Mouse (Mus musculus): ENCODE data around the gene Fbln2. TPM values are rescaled to one million over a fixed set of nuclear protein-coding genes. Genes with fewer than 3 reads are reported as not detected.

Fbln2 gene
- polyA plus RNA-seq, 1 experiment from 2014 or later, result 8.5 TPM

DNA sequence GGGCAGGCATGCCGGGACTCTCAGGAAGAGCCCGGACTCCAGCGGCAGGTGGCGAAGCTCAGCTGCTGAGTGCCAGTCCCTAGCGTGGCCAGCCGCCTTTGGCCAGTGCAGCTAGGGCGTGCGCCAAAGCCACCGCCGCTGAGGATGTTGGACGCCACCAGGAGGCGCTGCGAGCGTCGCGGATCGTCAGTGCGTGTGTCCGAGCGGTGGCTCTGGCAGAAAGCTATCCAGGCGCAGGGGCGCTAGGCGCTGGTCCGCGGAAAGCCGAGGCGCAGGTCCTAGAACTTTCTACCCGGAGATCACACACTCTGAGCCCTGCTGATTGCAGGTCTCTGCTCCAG lies 73.2 kb downstream of the Fbln2 start:
- peaks cover 47% of the 10 kb centered on the region for H3K4me1 ChIP-seq
- H3K4me3 ChIP-seq, result peak overlapping the region; percentile 36
- peaks cover 6% of the 10 kb centered on the region; the same call in 1 of the 2 replicates for H3K27me3 ChIP-seq
- H3K4me2 ChIP-seq, result peak overlapping the region; percentile 76
- no peaks in the 10 kb centered on the region for H3K36me3 ChIP-seq (ENCODE audit: poor library complexity, severe bottlenecking)
- ATAC-seq, result peak; percentile 52
- WGBS, result under 1% methylated on average over 28 of the region's 28 CpGs
- peak overlapping the region; percentile 65 for H3K9ac ChIP-seq
- peak overlapping the region; percentile 85 for H3K27ac ChIP-seq
- H3K9me3 ChIP-seq (replicated peaks), result no peaks in the 10 kb centered on the region

DNA sequence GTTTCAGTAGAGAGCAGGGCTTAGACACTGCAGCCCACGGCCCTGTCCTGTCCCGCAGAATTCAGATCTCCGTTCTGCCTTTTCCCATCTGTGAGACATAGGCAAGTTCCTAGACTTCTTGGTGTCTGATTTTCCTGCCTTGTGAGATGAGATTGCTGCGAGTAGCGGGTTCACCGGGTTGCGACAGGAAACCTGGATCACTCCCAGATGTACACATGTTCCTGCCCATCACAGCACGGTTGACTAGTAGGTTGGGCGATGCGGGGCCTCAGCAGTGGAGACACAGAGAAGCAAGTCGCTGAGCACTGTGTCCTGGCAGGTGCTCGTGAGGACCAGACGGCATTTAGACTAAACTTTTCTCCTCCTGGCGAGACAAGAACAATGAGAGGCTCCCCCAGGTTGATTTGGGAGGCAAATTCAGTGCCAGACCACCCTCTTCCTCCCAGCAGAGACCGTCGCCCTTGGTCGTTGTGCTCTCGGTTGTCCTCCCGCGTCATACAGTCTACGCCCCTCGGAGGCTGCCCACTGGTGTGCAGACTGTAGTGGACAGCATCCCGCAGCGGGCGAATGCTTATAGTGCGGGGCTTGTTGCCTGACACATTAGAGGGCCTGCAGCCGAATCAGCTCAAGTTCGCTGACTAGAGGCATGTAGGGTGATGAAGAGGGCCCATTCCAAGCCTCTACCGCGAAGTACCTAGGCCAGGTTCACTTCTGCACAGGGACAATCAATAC lies 73.7 kb downstream of the Fbln2 start:
- H3K9ac ChIP-seq, result peak overlapping the region; percentile 65
- H3K27ac ChIP-seq, result no peak overlapping the region; the same call in 1 of the 2 replicates
- peak; percentile 10; the same call in 1 of the 2 replicates for ATAC-seq
- H3K4me1 ChIP-seq, result peaks cover 47% of the 10 kb centered on the region
- peaks cover 6% of the 10 kb centered on the region; the same call in 1 of the 2 replicates for H3K27me3 ChIP-seq
- H3K9me3 ChIP-seq (replicated peaks), result no peaks in the 10 kb centered on the region
- peak overlapping the region; percentile 76 for H3K4me2 ChIP-seq
- peak overlapping the region; percentile 36 for H3K4me3 ChIP-seq
- H3K36me3 ChIP-seq (ENCODE audit: poor library complexity, severe bottlenecking), result no peaks in the 10 kb centered on the region
- 30% methylated on average over 30 of the region's 30 CpGs for WGBS

DNA sequence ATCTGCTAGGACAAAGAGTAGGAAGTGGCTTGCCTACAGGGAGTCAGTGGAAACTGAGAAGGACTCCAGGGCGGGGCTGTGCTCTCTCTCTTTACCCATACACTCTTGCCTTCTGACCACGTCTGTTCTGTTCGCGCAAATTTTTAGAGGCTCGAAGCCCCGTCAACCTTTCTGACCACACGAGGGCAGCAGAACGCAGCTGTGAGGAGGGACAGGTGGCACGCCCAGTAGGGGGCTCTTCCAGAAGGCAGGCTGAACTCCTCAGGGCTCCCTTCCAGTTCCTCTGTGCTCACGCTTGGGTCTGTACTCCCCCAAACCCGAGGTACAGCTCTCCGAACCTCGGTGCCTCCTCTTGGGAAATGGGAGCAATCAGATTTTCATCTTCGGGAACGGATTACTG lies 74.4 kb downstream of the Fbln2 start:
- H3K9ac ChIP-seq, result 0 out of 2 replicates have a peak overlapping the region, but pooled peaks have one; percentile 65
- ATAC-seq, result peak; percentile 44
- no peaks in the 10 kb centered on the region for H3K36me3 ChIP-seq (ENCODE audit: poor library complexity, severe bottlenecking)
- H3K4me3 ChIP-seq, result no peak overlapping the region
- WGBS, result 2% methylated on average over 15 of the region's 15 CpGs
- H3K9me3 ChIP-seq (replicated peaks), result no peaks in the 10 kb centered on the region
- peak overlapping the region; percentile 36 for H3K4me2 ChIP-seq
- H3K27ac ChIP-seq, result peak overlapping the region; percentile 48; the same call in 1 of the 2 replicates
- peaks cover 6% of the 10 kb centered on the region; the same call in 1 of the 2 replicates for H3K27me3 ChIP-seq
- peaks cover 47% of the 10 kb centered on the region for H3K4me1 ChIP-seq

DNA sequence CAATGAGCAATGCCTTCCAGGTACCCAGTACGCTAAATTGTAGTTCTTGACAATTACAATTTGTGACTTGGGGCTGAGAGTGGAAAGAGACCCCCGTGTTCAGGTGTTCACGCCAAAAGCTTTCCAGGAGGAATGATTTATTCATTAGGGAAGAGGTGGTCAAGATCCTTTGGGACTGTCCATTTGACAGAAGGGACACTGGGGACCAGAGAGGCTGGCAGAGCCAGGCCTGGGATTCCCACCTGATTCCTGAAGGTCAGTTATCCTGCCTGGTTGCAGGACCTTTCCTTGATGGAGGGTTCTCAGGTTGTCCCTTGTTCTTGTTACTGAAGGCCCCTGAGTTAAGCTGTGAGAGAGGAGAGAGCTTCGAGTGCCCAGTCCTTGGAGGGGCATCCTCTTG lies 74.9 kb downstream of the Fbln2 start:
- no peak for ATAC-seq
- Histone ChIP-seq H3K36me3 (ENCODE audit: poor library complexity, severe bottlenecking) (no peaks in the 10 kb centered on the region), H3K9me3 (replicated peaks) (no peaks in the 10 kb centered on the region), H3K4me3 (no peak overlapping the region), H3K4me2 (peak overlapping the region; percentile 36; the same call in 1 of the 2 replicates), H3K9ac (0 out of 2 replicates have a peak overlapping the region, but pooled peaks have one; percentile 21), H3K27me3 (peaks cover 6% of the 10 kb centered on the region; the same call in 1 of the 2 replicates), H3K4me1 (peaks cover 47% of the 10 kb centered on the region), H3K27ac (peak overlapping the region; percentile 48)
- 57% methylated on average over 4 of the region's 4 CpGs for WGBS

DNA sequence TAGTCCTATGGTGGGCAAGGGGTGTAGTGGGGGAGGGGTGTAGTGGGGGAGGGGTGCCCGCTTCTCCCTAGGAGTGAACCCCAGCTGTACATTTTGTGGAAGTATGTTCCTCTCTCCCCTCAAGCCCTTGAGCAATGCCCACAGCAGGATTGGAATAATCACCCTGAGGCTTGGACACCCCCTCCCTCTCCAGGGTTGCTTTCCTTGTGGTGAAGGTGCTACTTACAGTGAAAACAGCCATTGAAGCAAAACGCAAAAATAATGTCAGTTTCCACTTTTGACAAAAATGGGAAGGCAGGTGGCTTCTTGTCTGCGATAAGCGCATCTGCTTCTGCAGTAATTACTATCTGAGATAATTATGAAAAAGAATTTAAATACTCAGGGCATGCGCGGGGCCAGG lies 75.4 kb downstream of the Fbln2 start:
- WGBS, result 68% methylated on average over 6 of the region's 6 CpGs
- peak overlapping the region; percentile 48 for H3K27ac ChIP-seq

DNA sequence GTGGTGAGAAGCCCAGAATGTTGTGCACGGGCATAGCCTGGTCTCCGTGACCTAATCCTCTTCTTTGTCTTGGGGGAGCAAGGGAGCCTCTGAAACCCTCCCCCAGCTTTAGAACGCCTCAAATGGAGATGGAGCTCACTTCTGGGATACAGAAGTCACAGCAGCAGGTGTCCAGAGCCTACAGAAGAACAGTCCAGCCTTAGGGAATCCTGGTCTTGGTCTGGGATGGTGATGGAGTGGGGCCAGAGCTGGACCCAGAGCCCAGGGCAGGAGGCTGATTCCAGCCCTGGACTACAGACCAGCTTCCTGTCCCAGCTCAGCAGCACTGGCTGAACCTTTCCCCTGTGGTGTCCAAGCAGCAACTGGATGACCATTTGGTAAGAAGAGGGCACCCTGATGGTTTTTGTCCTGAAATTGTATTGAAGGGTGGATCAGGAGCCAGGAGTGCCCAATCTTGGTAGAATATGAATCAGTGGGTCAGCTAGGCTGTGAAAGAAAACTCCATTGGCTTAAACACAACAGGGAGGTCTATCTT lies 76.1 kb downstream of the Fbln2 start:
- ATAC-seq, result no peak
- H3K4me2 ChIP-seq, result no peak overlapping the region
- H3K4me3 ChIP-seq, result no peak overlapping the region
- no peak overlapping the region for H3K9ac ChIP-seq
- H3K27ac ChIP-seq, result peak overlapping the region; percentile 48
- H3K9me3 ChIP-seq (replicated peaks), result no peaks in the 10 kb centered on the region
- peaks cover 47% of the 10 kb centered on the region for H3K4me1 ChIP-seq
- H3K27me3 ChIP-seq, result peaks cover 6% of the 10 kb centered on the region; the same call in 1 of the 2 replicates
- WGBS, result 56% methylated on average over 3 of the region's 3 CpGs
- H3K36me3 ChIP-seq (ENCODE audit: poor library complexity, severe bottlenecking), result no peaks in the 10 kb centered on the region

More for the DNA sequence above, 75.4 kb downstream of the Fbln2 start:
- Histone ChIP-seq H3K4me1 (peaks cover 47% of the 10 kb centered on the region), H3K4me3 (no peak overlapping the region), H3K4me2 (no peak overlapping the region), H3K27me3 (peaks cover 6% of the 10 kb centered on the region; the same call in 1 of the 2 replicates), H3K9me3 (replicated peaks) (no peaks in the 10 kb centered on the region), H3K9ac (no peak overlapping the region), H3K36me3 (ENCODE audit: poor library complexity, severe bottlenecking) (no peaks in the 10 kb centered on the region)
- no peak for ATAC-seq

DNA sequence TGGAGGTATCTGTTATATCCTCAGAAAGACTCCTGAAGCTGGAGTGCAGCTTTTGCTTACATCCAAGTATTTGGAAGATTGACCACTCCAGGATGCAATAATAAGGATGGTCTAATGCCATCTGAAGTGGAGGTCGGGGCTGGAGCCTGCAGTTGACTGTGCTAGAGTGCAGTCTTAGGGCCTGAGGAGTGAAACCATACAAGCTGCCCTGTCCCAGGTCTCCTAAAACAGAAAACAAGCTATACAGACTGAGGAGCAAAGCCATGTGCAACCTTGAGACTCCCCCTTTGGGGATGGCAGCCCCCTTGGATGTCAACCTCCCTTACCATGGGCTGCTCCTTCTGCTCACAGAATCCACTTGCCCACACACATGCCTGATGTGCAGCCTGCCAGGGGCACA lies 76.7 kb downstream of the Fbln2 start:
- ATAC-seq, result no peak
- no peak overlapping the region for H3K9ac ChIP-seq
- WGBS, result 74% methylated on average over 1 of the region's 1 CpGs
- H3K9me3 ChIP-seq (replicated peaks), result no peaks in the 10 kb centered on the region
- H3K27ac ChIP-seq, result 0 out of 2 replicates have a peak overlapping the region, but pooled peaks have one; percentile 8
- H3K4me1 ChIP-seq, result peaks cover 47% of the 10 kb centered on the region
- H3K36me3 ChIP-seq (ENCODE audit: poor library complexity, severe bottlenecking), result no peaks in the 10 kb centered on the region
- H3K4me3 ChIP-seq, result no peak overlapping the region
- H3K27me3 ChIP-seq, result peaks cover 6% of the 10 kb centered on the region; the same call in 1 of the 2 replicates
- H3K4me2 ChIP-seq, result no peak overlapping the region

DNA sequence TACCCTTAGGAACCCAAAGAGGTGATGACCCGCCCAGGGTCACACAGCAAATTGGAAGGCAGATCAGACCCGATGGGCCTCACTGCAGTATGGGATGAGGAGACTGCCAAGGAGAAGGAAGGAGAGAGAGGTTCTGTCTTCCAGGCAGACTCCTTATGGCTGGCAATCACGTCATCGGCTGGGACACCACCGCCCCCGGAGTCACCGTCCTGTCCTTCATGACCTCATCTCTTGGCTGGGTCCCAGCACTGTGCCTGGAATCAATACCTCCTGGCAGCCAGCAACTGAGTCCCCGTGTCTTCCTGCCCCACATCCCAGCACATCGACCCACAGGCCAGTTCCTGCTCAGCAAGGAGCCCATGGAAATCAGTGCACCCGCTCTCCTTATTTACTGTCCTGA lies 78.7 kb downstream of the Fbln2 start:
- Histone ChIP-seq H3K4me2 (no peak overlapping the region), H3K9me3 (replicated peaks) (no peaks in the 10 kb centered on the region), H3K4me1 (peaks cover 27% of the 10 kb centered on the region), H3K4me3 (no peak overlapping the region), H3K9ac (no peak overlapping the region), H3K27ac (no peak overlapping the region), H3K27me3 (peaks cover 6% of the 10 kb centered on the region; the same call in 1 of the 2 replicates), H3K36me3 (ENCODE audit: poor library complexity, severe bottlenecking) (no peaks in the 10 kb centered on the region)
- 77% methylated on average over 10 of the region's 10 CpGs for WGBS
- no peak for ATAC-seq

DNA sequence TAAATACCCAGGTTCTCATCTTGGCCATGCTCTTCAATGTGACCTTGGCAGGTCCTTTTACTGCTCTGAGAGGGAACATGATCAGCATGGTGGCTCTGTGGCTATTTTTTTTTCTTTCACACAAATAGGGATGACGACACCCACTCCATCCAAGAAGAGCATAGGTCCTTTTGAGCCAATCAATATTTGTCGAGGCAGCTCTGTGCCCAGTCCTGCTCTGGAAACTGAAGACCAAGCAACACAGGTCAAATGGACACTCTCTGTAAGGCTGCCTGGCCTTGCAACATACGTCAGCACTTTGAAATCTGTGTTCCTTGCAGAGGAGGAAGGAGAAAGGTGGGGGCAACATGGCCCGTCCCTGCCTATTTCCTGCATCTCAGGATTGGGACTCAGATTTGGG lies 83.2 kb downstream of the Fbln2 start:
- Histone ChIP-seq H3K27me3 (no peaks in the 10 kb centered on the region), H3K4me1 (peaks cover 19% of the 10 kb centered on the region), H3K9ac (no peak overlapping the region), H3K36me3 (ENCODE audit: poor library complexity, severe bottlenecking) (no peaks in the 10 kb centered on the region), H3K4me3 (no peak overlapping the region), H3K4me2 (no peak overlapping the region), H3K27ac (no peak overlapping the region), H3K9me3 (replicated peaks) (no peaks in the 10 kb centered on the region)
- no peak for ATAC-seq
- 86% methylated on average over 4 of the region's 4 CpGs for WGBS

DNA sequence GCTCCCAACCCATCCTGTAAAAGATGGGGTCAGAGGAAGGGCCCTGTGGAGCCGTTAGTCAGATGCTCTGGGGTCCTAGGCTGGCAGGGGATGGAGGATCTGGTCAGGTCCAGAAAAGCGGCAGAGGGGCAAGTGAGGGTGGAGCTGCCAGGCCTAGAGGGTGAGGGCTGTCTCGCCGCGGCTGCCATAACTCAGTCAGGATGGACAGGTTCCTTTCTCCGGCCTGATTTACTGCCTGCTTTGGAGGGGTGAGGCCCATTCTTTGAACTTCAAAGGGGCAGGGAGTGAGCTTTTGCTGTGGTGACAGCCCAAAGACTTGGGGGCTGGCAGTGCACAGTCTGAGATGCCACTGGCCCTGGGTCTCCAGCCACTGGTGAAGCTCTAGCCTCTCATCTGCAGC lies 86.6 kb downstream of the Fbln2 start:
- WGBS, result 56% methylated on average over 6 of the region's 6 CpGs
- Histone ChIP-seq H3K4me2 (no peak overlapping the region), H3K27ac (no peak overlapping the region; the same call in none of the 2 replicates), H3K36me3 (ENCODE audit: poor library complexity, severe bottlenecking) (no peaks in the 10 kb centered on the region), H3K9ac (no peak overlapping the region), H3K27me3 (no peaks in the 10 kb centered on the region), H3K4me3 (no peak overlapping the region), H3K4me1 (peaks cover 47% of the 10 kb centered on the region), H3K9me3 (replicated peaks) (no peaks in the 10 kb centered on the region)
- no peak for ATAC-seq

DNA sequence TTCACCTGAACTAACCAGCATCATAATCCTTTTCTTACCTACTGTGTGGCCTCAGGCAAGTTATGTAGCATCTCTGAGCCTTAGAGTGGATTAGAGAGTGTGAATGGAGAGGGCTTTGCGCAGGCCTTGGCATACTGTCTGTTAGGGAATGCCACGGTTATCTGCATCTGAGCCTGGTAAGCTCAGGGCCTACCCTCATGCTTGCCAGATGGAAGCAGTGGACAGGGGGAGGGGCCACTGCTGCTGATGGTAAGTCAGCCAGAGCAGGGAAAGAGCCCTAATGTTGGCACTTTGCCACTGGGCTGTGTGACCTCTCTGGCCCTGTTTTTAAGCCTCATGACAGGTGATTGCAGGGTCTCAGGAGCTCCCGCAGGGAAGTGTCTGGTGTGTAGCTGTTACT lies 87.8 kb downstream of the Fbln2 start:
- H3K9ac ChIP-seq, result no peak overlapping the region
- no peaks in the 10 kb centered on the region for H3K27me3 ChIP-seq
- no peak overlapping the region for H3K4me3 ChIP-seq
- H3K27ac ChIP-seq, result peak overlapping the region; percentile 99; the same call in 1 of the 2 replicates
- H3K4me1 ChIP-seq, result peaks cover 47% of the 10 kb centered on the region
- no peaks in the 10 kb centered on the region for H3K9me3 ChIP-seq (replicated peaks)
- ATAC-seq, result no peak
- H3K4me2 ChIP-seq, result no peak overlapping the region
- no peaks in the 10 kb centered on the region for H3K36me3 ChIP-seq (ENCODE audit: poor library complexity, severe bottlenecking)
- WGBS, result 55% methylated on average over 3 of the region's 3 CpGs

DNA sequence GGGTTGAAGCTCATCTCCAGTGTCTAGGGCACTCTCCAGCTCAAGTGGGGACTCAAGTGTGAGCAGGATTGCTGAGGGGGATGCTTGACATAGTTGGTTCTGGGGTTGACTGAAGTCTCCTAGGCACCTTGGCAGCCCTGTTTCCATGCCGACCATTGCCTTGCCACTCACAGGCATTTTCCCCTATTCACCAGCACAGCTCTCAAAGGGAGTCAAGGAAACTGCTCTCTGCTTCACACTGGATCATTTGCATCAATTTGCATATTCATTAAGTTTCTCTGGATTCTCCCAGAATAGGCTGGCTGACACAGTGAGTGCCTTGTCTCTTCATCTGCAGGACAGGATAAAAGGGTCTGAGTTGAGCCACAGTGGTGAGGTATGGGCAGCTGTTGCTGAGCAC lies 89.6 kb downstream of the Fbln2 start:
- H3K4me1 ChIP-seq, result peaks cover 47% of the 10 kb centered on the region
- H3K4me2 ChIP-seq, result peak overlapping the region; percentile 36
- H3K27me3 ChIP-seq, result no peaks in the 10 kb centered on the region
- 4% methylated on average over 1 of the region's 1 CpGs for WGBS
- H3K36me3 ChIP-seq (ENCODE audit: poor library complexity, severe bottlenecking), result no peaks in the 10 kb centered on the region
- no peak overlapping the region for H3K9ac ChIP-seq
- H3K4me3 ChIP-seq, result no peak overlapping the region
- peak overlapping the region; percentile 99 for H3K27ac ChIP-seq
- no peaks in the 10 kb centered on the region for H3K9me3 ChIP-seq (replicated peaks)
- peak; percentile 95 for ATAC-seq
